Mouse (Mus musculus): ENCODE data around the gene Tuba8. TPM values are rescaled to one million over a fixed set of nuclear protein-coding genes. Genes with fewer than 3 reads are reported as not detected.

Tuba8 gene
- total RNA-seq, 2 experiments from 2014 or later, result 1.8 to 2.6 TPM

Other genes starting within 250 kb of the Tuba8 start
- gene Mical3, start 79.7 kb upstream of the Tuba8 start, total RNA-seq (2021), result 10 to 100 TPM; 71.0 to 71.9 TPM
- 10 to 100 TPM; 13.4 TPM for gene Pex26, start 27.0 kb upstream of the Tuba8 start, total RNA-seq (2021)
- gene Usp18, start 35.2 kb downstream of the Tuba8 start, total RNA-seq (2021), result 1 to 10 TPM in 1 of 2 experiments, under 1 TPM in 1; 0.98 to 2.3 TPM
- 10 to 100 TPM in 1 of 2 experiments, 1 to 10 TPM in 1; 4.5 to 15.2 TPM for gene Slc6a13, start 89.5 kb downstream of the Tuba8 start, total RNA-seq (2021)
- 1 to 10 TPM in 1 of 2 experiments, under 1 TPM in 1; 0.31 to 4.8 TPM for gene Slc6a12, start 132.4 kb downstream of the Tuba8 start, total RNA-seq (2021)

Measured in adrenal gland, postnatal 4 days (tissue).